In the genomic region with DNA sequence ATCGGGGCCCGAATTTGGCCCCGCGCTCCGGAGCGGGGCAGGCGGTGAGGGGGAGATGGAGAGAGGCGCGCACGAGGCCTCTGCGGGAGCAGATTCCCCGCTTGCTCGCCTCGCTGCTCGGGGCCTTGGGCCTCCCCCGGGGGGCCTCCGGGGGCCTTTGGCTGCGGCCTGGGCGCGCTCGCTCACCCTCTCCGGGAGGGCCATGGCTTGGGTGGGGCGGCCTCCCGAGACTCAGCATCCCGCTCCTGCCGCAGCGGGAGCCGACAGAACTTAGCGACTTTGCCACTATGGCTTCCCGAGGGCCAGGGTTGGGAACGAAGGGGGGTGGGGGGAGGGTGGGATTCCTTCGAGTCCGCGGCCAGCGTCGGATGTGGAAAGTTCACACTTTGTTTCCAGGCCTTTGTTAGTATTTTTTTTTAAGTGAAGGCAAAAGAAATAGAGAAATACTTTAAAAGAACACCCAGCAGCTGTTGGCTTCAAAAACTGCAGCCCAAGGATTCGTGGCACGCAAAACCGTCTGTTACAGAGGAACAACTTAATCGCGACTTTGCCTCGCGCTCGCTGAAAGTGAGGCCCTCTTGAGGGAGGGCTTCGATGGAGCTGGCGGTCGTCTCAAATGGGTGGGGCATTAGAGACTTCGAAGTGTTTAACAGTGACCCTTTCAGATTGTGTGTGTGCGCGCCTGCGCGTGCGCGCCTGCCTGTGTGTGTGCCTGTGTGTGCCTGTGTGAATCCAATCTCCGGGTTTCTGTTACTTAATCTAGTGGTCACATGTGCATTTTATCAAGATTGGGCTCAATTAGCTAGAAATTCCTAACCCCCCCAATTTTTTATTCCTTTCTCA, we compare ENCODE assay signal across 8 mouse cellular contexts. TPM values are rescaled to one million over a fixed set of nuclear protein-coding genes. Genes with fewer than 3 reads are reported as not detected.
A peak's percentile ranks its signal among the peaks of the same experiment; 100 is the strongest.
DNase-seq lines count a peak whose midpoint lies in the region; ATAC-seq lines count a peak whose summit lies in the region.

No protein-coding gene starts in this region.

- peaks cover 4% of the 10 kb centered on the region; the same call in 1 of the 2 replicates for H3K36me3 ChIP-seq in hindbrain, embryonic 11.5 days (ENCODE audit: control insufficient read depth, insufficient read depth, low read length)

- H3K27ac ChIP-seq in hindbrain, embryonic 11.5 days (ENCODE audit: low read depth, low read length): peak overlapping the region; percentile 99

- no peaks in the 10 kb centered on the region for H3K27me3 ChIP-seq in hindbrain, embryonic 11.5 days (ENCODE audit: control insufficient read depth, insufficient read depth, low read length)

- H3K4me1 ChIP-seq in hindbrain, embryonic 11.5 days (replicated peaks; ENCODE audit: control insufficient read depth, insufficient read depth, low read length): peaks cover 12% of the 10 kb centered on the region

- peak overlapping the region; percentile 66 for H3K4me2 ChIP-seq in hindbrain, embryonic 11.5 days (replicated peaks; ENCODE audit: low read depth, low read length)

- H3K4me3 ChIP-seq in hindbrain, embryonic 11.5 days (ENCODE audit: low read depth, low read length): peak overlapping the region; percentile 99

- under 1% methylated on average over 46 of the region's 55 CpGs for WGBS in hindbrain, embryonic 11.5 days

- peak overlapping the region; percentile 99 for H3K9ac ChIP-seq in hindbrain, embryonic 11.5 days (ENCODE audit: low read depth, low read length)

- no peaks in the 10 kb centered on the region for H3K9me3 ChIP-seq in hindbrain, embryonic 11.5 days (ENCODE audit: control insufficient read depth, low read length)

- DNase-seq in R1 (ENCODE audit: low read depth, low spot score): peak; percentile 92
- peak; percentile 85 to 89 for DNase-seq in cerebellum, postnatal 10 days
- DNase-seq in frontal cortex, adult 2 months (ENCODE audit: extremely low spot score in 1 of 2, low spot score in 1 of 2): peak; percentile 60 to 75
- DNase-seq in hindbrain, embryonic 11.5 days (ENCODE audit: low spot score): peak; percentile 88
- DNase-seq in layer of hippocampus, postnatal 25 days (ENCODE audit: extremely low spot score in 1 of 2, low spot score in 1 of 2): peak; percentile 44 to 56
- DNase-seq in lung, postnatal 10 days: peak; percentile 94
- peak; percentile 77 for DNase-seq in right cerebral cortex, adult 18-20 months
- peak; percentile 83 for DNase-seq in urinary bladder, postnatal 14 days (ENCODE audit: low spot score)

- peak; percentile 53; the same call in 1 of the 2 replicates for ATAC-seq in hindbrain, embryonic 11.5 days (ENCODE audit: low FRiP score)

RNA-seq across cellular contexts. Expression of a gene that starts 0.8 kb away (rescaled TPM):
- 231 and 248 TPM in 2 replicates for polyA plus RNA-seq in frontal cortex, adult 2 months (2012; rRNA removed)
- 708 and 779 TPM in 2 replicates for polyA plus RNA-seq in hindbrain, embryonic 11.5 days (2014; fragmentation: Nextera tagmentation; extraction: Ambion mirVana)
- total RNA-seq in layer of hippocampus, postnatal 25 days (2021): 100 to 1,000 TPM; 297 to 304 TPM

Comparison
In these comparisons a context has a peak if more than half of its experiments do, and no peak if none do; other contexts are left out.
1. Peak in every context shown above with its lines: DNase-seq, ATAC-seq, H3K4me3 ChIP-seq and H3K27ac ChIP-seq.